Mouse (Mus musculus): ENCODE measurements around the gene Sacs. TPM values are rescaled to one million over a fixed set of nuclear protein-coding genes. Genes with fewer than 3 reads are reported as not detected.

Gene Sacs
- 0.41 and 0.71 TPM in 2 replicates for polyA plus RNA-seq (2012)

DNA sequence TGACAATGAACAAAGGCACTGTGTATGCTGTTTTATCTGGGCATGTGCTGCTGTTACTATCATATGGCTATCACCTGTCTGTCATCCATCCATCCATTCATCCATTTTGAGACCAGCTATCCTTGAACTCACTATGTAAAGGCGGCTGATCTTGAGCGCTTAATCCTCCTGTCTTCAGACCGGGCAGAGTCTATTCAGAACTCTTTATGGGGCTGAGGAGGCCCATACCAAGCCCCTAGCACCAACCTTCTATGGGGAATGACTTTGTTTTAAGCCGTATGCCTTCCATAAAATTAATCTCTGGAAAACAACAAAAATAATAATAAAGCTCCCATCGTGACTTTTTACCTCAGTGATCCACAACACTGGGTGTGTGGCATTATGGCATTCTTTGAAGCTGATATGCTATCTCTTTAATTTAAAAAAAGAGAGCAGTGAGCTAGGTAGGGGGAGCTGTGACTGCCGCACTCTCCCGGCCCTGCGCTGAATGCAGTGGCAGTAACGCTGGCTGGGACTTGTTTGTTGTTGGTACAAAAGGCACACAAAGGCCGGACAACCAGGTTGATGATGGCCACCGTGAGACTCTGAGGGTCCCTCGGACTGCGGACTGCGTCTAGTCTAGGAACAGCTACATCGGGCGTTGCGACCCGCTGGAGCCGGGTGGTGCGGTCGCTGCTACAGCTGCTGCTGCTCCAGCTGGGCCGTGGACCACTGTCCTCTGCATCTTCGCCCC is at the start of gene Sacs:
Gene Sacs, plus strand, starts transcription at position 464 of the 733 bp plus-strand sequence.

DNA sequence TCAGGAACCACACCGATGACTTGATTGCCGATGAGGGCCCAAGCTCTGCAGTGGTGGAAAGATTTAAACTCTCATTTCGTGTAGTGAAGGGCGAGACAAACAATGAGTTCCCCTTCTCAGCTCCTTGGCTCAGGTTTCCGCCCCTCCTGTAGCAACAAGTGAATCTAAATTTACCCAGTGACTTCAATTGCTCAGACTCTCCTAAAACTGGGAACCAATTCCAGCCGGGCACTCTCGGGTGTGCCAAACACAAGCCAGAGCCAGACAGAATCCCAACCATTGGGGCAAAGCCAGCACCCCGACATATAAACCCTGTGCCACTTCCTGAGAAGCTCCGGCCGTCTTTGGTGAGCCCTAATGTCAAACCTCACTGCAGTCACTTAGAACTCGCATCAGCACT is 120.1 kb downstream of the Sacs start, which contains the start of gene Sgcg:
Gene Sgcg, minus strand, starts transcription at position 139 of the 400 bp plus-strand sequence.

Other genes with a start within 250 kb of the Sacs start
- gene Tnfrsf19, start 92.0 kb upstream of the Sacs start, polyA plus RNA-seq (2012) = 0.12 and 0.57 TPM in 2 replicates
- not detected in 2 replicates for gene Sgcg, start 120.0 kb downstream of the Sacs start, polyA plus RNA-seq (2012)
- gene Arl11, start 171.3 kb downstream of the Sacs start, polyA plus RNA-seq (2012) = 12.5 and 19.7 TPM in 2 replicates
- 0.54 and 0.68 TPM in 2 replicates for gene Ebpl, start 222.0 kb downstream of the Sacs start, polyA plus RNA-seq (2012)